Mouse (Mus musculus) thymus, postnatal 36 days (tissue): ENCODE data around the gene Ttf1.

ENCODE experiments used
- DNase-seq, 2 experiments: peaks; one replicate each; pipeline ENCODE4 v3.0.0; 2022; ENCODE audit warnings: mixed read lengths in 2 of 2

Ttf1 gene

GRCm38 (mm10) chr2:29060135-29060597, at the start of gene Ttf1:
Ttf1 (plus strand) TSS chr2:29060262.
- DNase-seq = peak; percentile 83 to 89

DNA sequence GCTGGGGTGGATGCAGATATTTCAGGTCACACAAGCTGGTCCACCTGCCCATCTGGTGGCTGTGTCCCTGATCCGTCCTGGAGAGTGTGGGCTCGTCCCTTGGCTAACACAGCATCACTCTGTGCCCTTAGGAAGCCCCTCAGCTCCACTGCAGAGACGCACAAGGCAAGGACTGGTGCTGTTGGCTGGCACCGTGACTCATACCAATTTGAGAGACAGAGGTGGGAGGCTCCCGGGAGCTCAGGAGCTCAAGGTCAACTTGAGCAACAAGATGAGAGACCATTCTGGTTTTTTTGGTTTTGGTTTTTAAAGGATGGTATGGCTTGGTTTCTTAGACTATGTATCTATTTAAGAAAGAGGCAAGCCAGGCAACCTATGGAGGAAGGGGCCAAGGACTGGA, 47.5 kb upstream of the Ttf1 start:
- no peak for DNase-seq

GRCm38 (mm10) chr2:29016599-29017587, 43.2 kb upstream of the Ttf1 start:
- no peak for DNase-seq

GRCm38 (mm10) chr2:29018680-29019079, 41.4 kb upstream of the Ttf1 start:
- no peak for DNase-seq

GRCm38 (mm10) chr2:29021025-29021424, 39.0 kb upstream of the Ttf1 start:
- DNase-seq = no peak

GRCm38 (mm10) chr2:29023001-29023400, 37.1 kb upstream of the Ttf1 start:
- DNase-seq = no peak

GRCm38 (mm10) chr2:29025284-29025683, 34.8 kb upstream of the Ttf1 start:
- no peak for DNase-seq

- DNase-seq = no peak
Measured at GRCm38 (mm10) chr2:29030048-29030734, 29.9 kb upstream of the Ttf1 start.

DNA sequence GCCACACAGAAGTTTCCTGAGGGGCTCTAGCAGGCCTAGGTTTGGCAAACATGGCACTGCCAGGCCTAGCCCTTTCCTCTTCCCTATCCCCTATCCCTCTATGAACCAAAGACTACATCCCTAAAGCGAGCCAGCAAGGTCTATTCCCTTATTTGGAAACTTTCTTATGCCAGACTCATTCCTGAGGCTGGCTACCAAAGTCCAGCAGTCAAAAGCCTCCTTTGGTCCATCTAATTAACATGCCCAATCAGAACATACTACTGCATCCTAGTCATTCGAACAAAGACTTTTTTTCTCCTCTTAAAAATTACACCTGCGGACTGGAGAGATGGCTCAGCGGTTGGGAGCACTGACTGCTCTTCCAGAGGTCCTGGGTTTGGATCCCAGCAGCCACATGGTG, 28.1 kb upstream of the Ttf1 start:
- no peak for DNase-seq

- no peak for DNase-seq
Measured at GRCm38 (mm10) chr2:29034542-29035475, 25.3 kb upstream of the Ttf1 start.

DNA sequence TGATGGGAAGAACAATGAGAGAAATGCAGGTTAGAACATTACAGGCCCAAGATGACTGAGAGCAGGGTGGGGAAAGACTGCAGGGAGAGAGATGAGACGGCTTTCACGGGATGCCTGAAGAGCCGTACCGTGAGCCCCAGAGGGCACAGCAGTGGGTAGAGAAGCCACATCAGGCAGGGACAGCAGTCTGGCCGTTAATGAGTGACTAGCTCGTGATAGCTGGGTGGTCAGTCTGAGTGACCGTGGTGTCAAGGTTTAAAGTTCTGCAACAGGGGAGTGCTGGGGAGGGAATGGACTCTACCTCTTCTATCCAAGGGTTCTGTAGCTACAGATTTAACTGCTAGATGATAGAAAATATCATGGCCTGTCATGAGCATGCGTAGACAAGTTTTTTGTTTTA, 24.4 kb upstream of the Ttf1 start:
- DNase-seq = no peak

DNA sequence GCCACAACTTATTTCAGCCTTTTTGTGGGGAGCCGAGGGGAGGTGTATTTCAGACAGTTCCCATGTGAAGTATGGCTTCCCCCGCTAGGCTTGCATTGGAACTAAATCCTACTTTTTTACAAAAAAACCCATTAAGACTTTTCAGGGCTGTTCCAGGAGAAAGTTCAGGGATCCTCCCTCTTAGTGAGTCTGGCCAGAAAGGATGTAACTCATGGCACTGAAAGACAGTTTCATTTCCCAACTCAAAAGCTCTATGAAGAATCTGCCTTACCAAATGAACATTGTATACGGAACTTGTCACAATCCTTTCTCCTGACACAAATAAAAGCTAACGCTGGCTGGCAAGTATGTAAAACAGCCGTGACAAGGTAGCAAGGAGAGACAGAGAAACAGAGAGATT, 20.3 kb upstream of the Ttf1 start:
- DNase-seq = no peak

DNA sequence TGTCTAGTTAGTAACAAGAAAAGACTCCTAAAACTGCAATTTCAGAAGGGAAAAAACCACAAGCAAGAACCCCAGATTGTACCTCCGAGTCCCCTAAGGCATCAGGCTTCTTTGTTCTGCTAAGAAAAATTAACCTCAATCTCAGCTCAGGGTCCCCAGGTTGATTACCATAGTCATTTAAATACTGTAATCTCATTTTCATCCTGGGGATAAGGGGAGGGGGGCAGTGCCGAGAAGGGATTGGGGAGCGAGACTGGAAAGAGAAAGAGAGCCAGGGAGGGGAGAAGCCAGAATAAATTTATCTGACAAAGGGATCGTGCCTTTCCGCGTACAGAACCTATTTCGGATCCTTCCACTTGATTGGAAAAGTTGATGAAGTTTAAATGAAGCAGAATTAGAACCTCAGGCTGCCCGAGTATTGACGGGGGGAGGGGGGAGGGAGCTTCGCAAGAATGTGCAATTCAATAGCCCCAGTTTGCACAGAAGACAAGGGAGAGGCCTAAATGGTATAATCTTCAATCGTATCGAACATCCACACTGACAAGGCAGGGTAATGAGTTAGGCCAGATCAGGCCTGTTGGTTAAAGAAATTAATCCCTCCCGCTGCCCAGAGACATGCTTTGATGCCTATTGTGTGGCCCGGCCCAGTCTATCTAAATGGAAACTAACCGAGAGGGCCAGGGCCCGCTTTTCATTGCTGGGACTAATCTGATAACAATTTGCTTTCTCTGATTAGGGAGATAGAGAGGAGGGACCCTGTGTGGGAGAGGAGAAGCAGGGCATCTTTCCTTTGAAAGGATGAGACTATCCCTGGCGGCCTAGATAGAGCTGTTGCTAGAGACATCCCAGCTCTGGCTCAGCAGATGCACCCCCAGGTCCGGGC, 19.2 kb upstream of the Ttf1 start:
- DNase-seq = no peak

DNA sequence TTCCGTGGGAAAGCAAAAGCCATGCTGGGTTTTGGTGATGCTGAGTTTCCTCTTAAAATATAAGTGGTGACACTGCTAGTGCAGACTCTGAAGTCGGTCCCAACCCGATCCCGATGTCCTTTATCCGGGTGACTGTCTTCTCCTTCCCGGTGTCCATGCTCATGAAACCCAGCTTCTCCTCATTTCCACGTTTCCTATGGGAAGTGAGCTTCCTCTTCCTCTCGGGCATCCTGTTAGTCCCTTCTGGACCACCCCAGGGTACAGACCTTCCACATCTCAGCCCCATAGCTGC, 18.6 kb upstream of the Ttf1 start:
- DNase-seq = no peak

DNA sequence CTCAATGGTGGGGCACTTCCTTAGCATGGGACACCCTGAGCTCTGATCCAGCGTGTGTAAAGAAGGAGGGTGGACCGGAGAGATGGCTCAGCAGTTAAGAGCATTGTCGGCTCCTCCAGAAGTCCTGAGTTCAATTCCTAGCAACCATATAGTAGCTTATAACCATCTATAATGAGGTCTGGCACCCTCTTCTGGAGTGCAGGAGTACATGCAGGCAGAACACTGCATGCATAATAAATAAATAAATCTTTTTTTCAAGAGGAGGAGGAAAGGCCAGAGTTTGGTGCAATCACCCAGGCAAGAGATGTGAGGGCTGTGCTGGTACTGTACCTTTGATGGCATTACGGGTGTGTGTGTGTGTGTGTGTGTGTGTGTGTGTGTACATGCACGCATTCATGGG, 17.9 kb upstream of the Ttf1 start:
- DNase-seq = no peak

- DNase-seq = no peak
Measured at GRCm38 (mm10) chr2:29046151-29046550, 13.9 kb upstream of the Ttf1 start.

GRCm38 (mm10) chr2:29051932-29052331, 8.1 kb upstream of the Ttf1 start:
- no peak for DNase-seq

- DNase-seq = peak; percentile 47 to 57
Measured at GRCm38 (mm10) chr2:29052943-29053454, 7.1 kb upstream of the Ttf1 start.

DNA sequence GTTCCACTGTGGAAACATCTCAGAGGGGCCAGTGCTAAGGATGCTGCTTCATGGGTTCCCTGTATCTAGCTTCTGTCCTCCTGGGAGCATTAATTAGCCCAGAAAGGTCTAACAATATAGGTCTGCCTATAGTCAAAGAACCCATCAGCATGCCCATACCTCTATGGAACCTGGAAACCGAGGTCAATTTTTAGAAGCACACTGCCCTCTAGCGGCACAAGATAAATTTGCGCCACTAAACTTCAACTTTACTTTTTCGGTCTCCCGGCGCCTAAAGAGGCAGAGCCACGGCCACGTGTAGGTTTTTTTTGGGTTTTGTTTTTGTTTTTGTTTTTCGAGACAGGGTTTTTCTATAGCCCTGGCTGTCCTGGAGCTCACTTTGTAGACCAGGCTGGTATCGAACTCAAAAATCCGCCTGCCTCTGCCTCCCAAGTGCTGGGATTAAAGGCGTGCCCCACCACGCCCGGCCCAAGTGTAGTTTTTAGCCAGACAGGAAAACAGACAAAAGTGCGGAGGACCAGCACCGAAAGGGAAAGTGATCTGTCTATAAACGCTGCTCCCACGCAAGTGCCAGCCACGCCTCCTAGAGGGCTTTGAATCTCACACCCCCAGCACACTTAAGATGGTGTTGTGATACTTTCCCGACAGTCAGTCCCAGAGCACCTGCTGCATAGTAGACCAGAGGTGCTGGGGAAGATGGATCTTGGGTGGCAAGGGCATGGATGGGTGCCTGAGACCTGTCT, 6.1 kb upstream of the Ttf1 start:
- peak; percentile 40 to 52 for DNase-seq

DNA sequence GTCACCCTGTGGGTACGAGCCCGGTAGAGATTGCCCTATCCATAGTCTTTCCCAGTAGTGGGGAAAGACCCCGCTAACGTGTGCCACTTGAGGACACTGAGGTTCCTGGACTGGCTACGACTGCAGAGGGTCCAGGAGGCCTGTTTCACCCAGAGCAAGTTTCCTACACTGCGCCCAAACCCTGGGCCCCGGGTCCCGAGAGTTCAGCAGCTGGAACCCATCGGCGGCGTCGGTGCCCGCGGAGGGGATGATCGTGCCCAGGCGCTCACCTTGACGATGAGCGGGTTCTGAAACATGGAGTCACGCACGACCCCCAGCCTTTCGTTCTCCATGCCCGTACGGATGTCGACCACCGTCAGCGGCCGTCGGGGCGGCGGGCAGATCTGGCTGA, 5.5 kb upstream of the Ttf1 start:
- no peak for DNase-seq

GRCm38 (mm10) chr2:29054991-29055390, 5.1 kb upstream of the Ttf1 start, which contains the start of gene Cfap77:
Cfap77 (minus strand) TSS chr2:29055066.
- DNase-seq = peak; percentile 74 to 76
